Mouse (Mus musculus) left cerebral cortex, adult 8-10 months (tissue): ENCODE measurements around the gene Parp8. TPM values are rescaled to one million over a fixed set of nuclear protein-coding genes. Genes with fewer than 3 reads are reported as not detected.

ENCODE experiments used
- DNase-seq, 2 experiments: peaks; one replicate each; pipeline ENCODE4 v3.0.0; 2022; ENCODE audit warnings: low spot score in 2 of 2
- total RNA-seq, 4 experiments: library from RNA; stranded (reverse); gene quantifications; 2 replicates each; pipeline ENCODE4 v1.2.4; 2022

The Parp8 gene
- 10 to 100 TPM; 16.7 to 21.8 (median 20.6) TPM for total RNA-seq

- DNase-seq, result peak; percentile 53 to 63
These were observed at the start of gene Parp8 for GRCm38 (mm10) chr13:117025226-117026067. Parp8 (minus strand) TSS chr13:117025537.

- no peak for DNase-seq
These were observed 37.4 kb upstream of the Parp8 start for GRCm38 (mm10) chr13:117062628-117063315.

- no peak for DNase-seq
These were observed 31.1 kb upstream of the Parp8 start for GRCm38 (mm10) chr13:117056466-117056865.

DNA sequence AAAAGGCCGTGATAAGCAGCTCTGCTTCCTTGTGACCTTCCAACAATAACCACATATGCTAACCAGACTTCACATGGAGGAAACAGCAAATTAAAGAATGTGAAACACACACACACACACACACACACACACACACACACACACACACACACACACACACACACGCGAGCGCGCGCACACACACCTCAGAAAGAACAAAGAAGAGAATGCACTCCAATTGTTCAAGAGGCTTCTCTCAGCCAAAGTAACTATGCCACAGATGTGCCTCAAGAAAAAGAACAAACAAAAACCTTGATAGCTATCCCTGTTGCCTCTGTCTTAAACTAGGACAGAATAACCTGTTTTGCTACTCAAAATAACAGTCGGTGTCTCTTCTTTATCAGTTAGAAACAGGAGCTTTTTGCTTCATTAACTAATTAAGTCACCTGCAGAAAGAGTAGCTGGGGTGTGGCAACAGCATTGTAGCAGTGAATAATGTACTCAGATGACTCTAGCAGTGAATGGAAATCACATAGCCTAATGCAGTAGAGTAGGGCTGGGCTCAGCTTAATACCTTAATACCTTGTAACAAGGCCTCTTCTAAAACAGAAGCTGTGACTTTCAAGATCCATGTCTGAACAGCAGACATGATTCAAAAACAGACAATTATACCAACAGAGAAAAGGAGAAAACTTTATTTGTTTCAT, 29.6 kb upstream of the Parp8 start:
- DNase-seq, result no peak

- no peak for DNase-seq
These were observed 27.4 kb upstream of the Parp8 start for GRCm38 (mm10) chr13:117052748-117053147.

GRCm38 (mm10) chr13:117048541-117048971, 23.2 kb upstream of the Parp8 start:
- peak in 1 of 2 experiments; percentile 73 for DNase-seq

DNA sequence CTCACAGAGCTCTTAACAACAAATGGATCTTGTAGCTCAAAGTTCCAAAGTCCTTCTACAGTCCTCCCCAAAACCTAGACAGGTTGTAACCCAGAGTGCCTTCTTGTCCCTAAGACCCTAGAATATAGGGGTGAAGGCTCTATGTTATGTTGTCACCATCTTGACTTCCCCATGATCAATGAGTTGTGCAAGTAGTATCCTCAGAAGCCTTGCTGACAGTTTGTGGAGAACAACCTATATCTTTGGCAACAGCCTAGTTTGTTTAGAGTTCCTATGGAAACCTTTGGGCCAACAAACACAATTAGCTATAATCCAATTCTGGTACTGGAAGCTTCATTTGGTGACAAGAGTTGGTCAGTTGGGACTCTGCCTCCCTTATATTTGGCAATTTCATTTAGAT, 18.2 kb upstream of the Parp8 start:
- DNase-seq, result no peak

- no peak for DNase-seq
These were observed 15.7 kb upstream of the Parp8 start for GRCm38 (mm10) chr13:117041021-117041420.

DNA sequence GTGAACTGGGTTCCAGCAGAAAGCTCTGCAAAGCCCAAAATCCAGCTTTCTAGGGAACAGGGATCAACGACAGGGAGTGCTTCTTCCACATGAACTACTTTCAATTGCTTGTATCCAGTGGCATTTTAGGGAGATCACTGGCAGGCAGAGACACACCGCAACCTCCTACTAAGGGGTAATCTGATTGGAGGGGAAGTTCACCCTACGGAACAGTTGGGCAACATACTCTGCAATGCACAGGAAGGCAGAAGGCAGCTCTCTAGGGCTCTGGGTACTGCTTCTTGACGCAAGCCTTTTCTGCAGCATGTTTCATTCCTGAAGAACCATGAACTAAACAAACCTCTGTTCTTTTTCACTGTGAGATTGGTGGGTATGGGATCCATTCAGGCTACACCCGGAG, 10.9 kb upstream of the Parp8 start:
- DNase-seq, result no peak

GRCm38 (mm10) chr13:117035121-117035520, 9.8 kb upstream of the Parp8 start:
- no peak for DNase-seq

DNA sequence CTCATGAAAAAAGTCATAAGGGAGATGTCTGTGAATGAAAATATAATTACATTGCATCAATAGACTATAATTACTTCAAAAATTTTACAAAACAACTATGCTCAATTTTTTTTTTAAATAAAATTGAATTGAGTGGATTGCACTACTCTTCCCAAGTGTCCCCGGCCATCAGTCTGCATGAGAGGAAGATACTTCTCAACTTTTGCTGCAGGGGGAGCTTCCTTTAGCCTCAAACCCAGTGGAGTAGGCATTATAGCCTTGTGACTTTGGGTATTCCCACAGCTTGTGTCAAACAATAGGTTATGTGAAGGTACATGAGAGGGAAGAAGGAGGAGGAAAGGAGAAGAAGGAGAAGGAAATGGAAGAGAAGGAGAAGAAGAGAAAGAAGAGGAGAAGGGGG, 9.3 kb upstream of the Parp8 start:
- no peak for DNase-seq

DNA sequence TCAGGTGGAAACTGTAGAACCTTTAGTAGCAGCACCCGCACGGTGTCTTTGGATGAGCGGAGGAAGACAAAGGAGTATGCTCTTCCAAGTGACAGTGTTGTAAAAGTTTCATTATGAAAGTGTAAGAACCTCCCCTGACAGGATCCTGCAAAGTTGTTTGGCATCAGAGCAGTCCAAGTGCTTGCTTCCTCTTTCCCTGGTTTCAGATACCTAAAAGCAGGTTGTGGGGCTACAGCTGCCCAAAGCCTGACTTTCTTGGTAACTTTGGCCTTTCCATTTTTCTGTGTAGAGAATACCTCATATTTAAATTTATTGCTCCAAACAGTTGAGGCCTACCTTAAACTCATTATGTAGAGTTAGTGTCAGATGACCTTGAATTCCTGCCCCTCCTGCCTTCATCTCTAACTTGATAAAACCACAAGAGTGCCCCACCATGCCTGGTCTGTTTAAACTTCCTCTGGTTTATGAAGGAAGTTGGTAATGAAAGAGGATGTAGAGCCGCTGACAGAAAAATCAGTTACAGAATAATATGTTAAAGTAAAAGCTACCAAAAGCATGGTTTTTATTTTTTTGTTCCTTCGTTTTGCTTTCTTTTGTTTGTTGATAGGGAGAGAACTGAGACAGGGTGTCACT, 8.5 kb upstream of the Parp8 start:
- DNase-seq, result no peak

GRCm38 (mm10) chr13:117032402-117032801, 7.1 kb upstream of the Parp8 start:
- DNase-seq, result no peak

GRCm38 (mm10) chr13:117031546-117031945, 6.2 kb upstream of the Parp8 start:
- no peak for DNase-seq

GRCm38 (mm10) chr13:117028221-117028620, 2.9 kb upstream of the Parp8 start:
- DNase-seq, result no peak

DNA sequence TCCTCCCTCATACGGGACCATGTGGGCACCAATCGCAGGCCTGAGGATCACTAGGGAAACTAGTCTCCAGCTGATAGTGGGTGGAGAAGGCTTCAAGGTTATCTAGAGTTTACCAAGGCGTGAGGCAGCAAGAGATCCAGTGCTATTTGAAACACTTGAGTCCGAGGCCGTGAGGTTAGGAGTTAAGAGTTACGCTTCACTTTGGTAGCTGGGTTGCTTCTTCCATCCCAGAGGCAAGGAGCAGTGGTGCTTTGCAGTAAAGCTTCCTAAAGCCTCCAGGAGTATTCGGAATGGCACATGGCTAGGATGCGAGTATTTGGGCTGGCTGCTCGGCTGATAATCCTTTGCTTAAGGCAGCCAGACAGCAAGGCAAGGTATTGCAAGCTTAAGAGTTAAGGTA, 2.0 kb upstream of the Parp8 start:
- DNase-seq, result no peak

- no peak for DNase-seq
These were observed 991 bp upstream of the Parp8 start for GRCm38 (mm10) chr13:117026276-117026780.

GRCm38 (mm10) chr13:117024916-117025225, 466 bp downstream of the Parp8 start:
- DNase-seq, result peak in 1 of 2 experiments; percentile 23

DNA sequence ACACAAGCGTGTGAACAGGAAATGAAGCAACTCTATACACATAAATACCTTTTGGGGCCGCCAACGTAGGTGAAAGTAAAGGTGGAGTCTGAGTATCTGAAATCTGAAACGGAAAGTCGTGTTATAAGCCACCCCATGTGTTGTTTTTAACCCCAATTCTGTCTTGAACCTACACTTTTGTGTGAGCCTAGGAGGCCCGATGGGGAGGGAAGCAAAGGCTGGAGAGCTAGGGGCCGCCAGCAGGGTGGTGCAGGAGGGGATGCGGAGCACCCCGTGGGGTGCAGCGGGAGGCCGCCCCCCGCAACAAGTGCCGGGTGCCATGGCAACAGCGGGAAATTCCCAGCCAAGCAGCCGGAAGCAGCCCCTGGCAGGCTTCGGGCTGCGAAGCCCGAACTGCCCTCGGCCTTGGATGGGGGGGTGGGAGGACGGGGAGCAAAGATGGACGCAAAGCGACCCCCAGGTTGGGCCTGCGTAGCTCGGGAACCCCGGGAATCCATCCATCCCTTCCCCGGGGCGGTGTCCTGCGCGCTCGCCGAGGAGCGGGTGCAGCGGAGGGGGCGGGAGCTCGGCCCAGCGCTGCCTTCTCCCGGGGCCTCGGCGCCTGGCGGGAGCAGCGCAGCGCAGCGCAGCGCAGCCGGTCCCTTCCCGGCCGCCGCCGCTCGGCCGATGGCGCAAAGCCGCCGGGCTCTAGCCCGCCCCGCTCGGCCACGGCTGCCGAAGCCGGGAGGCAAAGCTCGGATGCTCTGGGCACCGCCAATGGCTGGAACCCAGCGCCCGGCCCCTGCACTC, 1.0 kb downstream of the Parp8 start:
- peak; percentile 25 to 34 for DNase-seq

GRCm38 (mm10) chr13:117023346-117024050, 1.8 kb downstream of the Parp8 start:
- no peak for DNase-seq
